Mouse (Mus musculus) liver, postnatal 0 days (tissue): ENCODE data around the gene Ctps. TPM values are rescaled to one million over a fixed set of nuclear protein-coding genes. Genes with fewer than 3 reads are reported as not detected.

Source experiments
- ATAC-seq: fragments of 200-750 bp; cut with Nextera tagmentation; 2 replicates; pipeline ENCODE4 v1.8.0; 2017; ENCODE audit warnings: mild to moderate bottlenecking, moderate library complexity
- DNase-seq: peaks from one replicate; pipeline ENCODE4 v3.0.0-alpha.2; 2016
- H3K27ac ChIP-seq: fragments of 300-500 bp; sonication (generic); 2 replicates; pipeline ENCODE4 v1.5.1; 2014; ENCODE audit warnings: antibody characterized with exemption, moderate library complexity, mild to moderate bottlenecking, low read depth
- H3K27me3 ChIP-seq: fragments of 300-500 bp; sonication (generic); 2 replicates; pipeline ENCODE4 v1.6.1; 2014; ENCODE audit warnings: low read length, control low read depth, mixed read lengths; ENCODE audit not compliant: insufficient read depth
- H3K36me3 ChIP-seq: fragments of 300-500 bp; sonication (generic); replicated peaks from 2 replicates; pipeline ENCODE4 v1.6.1; 2014; ENCODE audit warnings: mild to moderate bottlenecking, control low read depth, low read length, moderate library complexity, mixed read lengths; ENCODE audit not compliant: insufficient read depth
- H3K4me1 ChIP-seq: fragments of 300-500 bp; sonication (generic); 2 replicates; pipeline ENCODE4 v1.6.1; 2014; ENCODE audit warnings: antibody characterized with exemption, mild to moderate bottlenecking, control low read depth; ENCODE audit not compliant: insufficient read depth
- H3K4me2 ChIP-seq: fragments of 300-500 bp; sonication (generic); 2 replicates; pipeline ENCODE4 v1.6.1; 2014; ENCODE audit warnings: low read depth, mild to moderate bottlenecking, low read length, moderate library complexity, mixed read lengths
- H3K4me3 ChIP-seq: fragments of 300-500 bp; sonication (generic); 2 replicates; pipeline ENCODE4 v1.5.1; 2014; ENCODE audit warnings: low read depth, low read length
- H3K9ac ChIP-seq: fragments of 300-500 bp; sonication (generic); replicated peaks from 2 replicates; pipeline ENCODE4 v1.6.1; 2014; ENCODE audit warnings: mild to moderate bottlenecking, moderate library complexity
- H3K9me3 ChIP-seq: fragments of 300-500 bp; sonication (generic); 2 replicates; pipeline ENCODE4 v1.6.1; 2016; ENCODE audit warnings: mild to moderate bottlenecking, control low read depth, low read length, mixed read lengths
- CTCF ChIP-seq: sonication (generic); IDR thresholded peaks from 2 replicates; pipeline ENCODE4 v1.5.1; 2016; ENCODE audit warnings: antibody characterized with exemption, low read depth
- EP300 ChIP-seq: IDR thresholded peaks from 2 replicates; pipeline ENCODE4 v1.6.1; 2016; ENCODE audit warnings: antibody characterized with exemption, low read depth, mild to moderate bottlenecking
- WGBS: fragments of 180-500 bp; shearing (Covaris S2); extraction: QIAGEN DNeasy Blood & Tissue Kit; methylation state at CpG from one replicate; pipeline ENCODE4 v1.1.7; 2014; ENCODE audit not compliant: insufficient replicate concordance; 5-methylcytosine and 5-hydroxymethylcytosine counted together
- polyA plus RNA-seq: library from polyadenylated mRNA; unstranded; fragments of >200 nt; fragmentation: Nextera tagmentation; extraction: Ambion mirVana; gene quantifications from 2 replicates; pipeline ENCODE4 v1.2.1, GENCODE M21; 2015

Gene Ctps
- polyA plus RNA-seq, 1 experiment from 2014 or later: 14.5 TPM

DNA sequence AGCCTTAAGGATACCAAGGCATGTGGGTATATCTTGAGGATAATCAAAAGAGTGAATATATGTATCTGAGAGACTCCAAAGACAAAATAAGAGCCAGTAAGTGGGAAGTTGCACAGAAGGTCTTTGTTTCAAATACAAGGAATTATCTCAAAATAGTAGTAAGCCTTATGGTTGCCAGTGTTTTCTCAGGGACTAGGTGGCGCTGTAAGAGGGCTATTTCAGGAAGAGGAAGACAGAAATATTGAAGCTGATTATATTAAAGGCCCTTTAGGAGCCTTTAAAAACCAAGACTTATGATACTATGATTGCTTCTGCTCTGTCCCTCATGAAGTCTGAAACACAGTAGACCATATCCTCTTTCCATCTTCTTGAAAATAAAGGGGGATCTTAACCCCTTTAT is 63.1 kb downstream of the Ctps start:
- Histone ChIP-seq H3K4me2 (no peak overlapping the region), H3K9ac (no peak overlapping the region), H3K27me3 (no peaks in the 10 kb centered on the region), H3K9me3 (peaks cover 3% of the 10 kb centered on the region; the same call in 1 of the 2 replicates), H3K4me1 (no peaks in the 10 kb centered on the region), H3K36me3 (peaks cover 40% of the 10 kb centered on the region), H3K4me3 (no peak overlapping the region), H3K27ac (no peak overlapping the region)
- ATAC-seq (no peak), DNase-seq (no peak)
- TF ChIP-seq CTCF: no peak
- no peak for TF ChIP-seq EP300
- 86% methylated on average over 1 of the region's 1 CpGs for WGBS

Other genes starting within 250 kb of the Ctps start
- gene Scmh1, start 165.0 kb downstream of the Ctps start, polyA plus RNA-seq: 9.0 and 10.7 TPM in 2 replicates
- gene Slfnl1, start 38.0 kb downstream of the Ctps start, polyA plus RNA-seq: not detected in 2 replicates
- gene Gm8439, start 18.5 kb upstream of the Ctps start, polyA plus RNA-seq: 0.30 and 0.40 TPM in 2 replicates
- 21.2 and 22.9 TPM in 2 replicates for gene Cited4, start 96.3 kb upstream of the Ctps start, polyA plus RNA-seq
- gene Kcnq4, start 178.3 kb upstream of the Ctps start, polyA plus RNA-seq: 0.14 and 0.20 TPM in 2 replicates